In genomic region chr9:58763114-58763513, GRCm38 (mm10) we compare ENCODE assay signal across 38 mouse cellular contexts. TPM values are rescaled to one million over a fixed set of nuclear protein-coding genes. Genes with fewer than 3 reads are reported as not detected.
"Had no signal": no experiment of that assay in that cellular context is flagged by ENCODE, and none has a peak within 500 bp of the region (broad histone marks: within the 10 kb centered on the region; RNA-seq: fewer than 3 reads in every experiment).

No protein-coding gene starts in this region.

- H3K9ac ChIP-seq: heart, embryonic 12.5 days; heart, embryonic 13.5 days; heart, embryonic 15.5 days; hindbrain, embryonic 12.5 days; hindbrain, embryonic 13.5 days; hindbrain, embryonic 14.5 days; hindbrain, embryonic 15.5 days; intestine, embryonic 15.5 days; kidney, embryonic 15.5 days had no signal

- ATAC-seq: hindbrain, embryonic 16.5 days; hindbrain, postnatal 0 days; inflammation-experienced regulatory T-cells, adult 6 months; intestine, embryonic 15.5 days; intestine, embryonic 16.5 days; intestine, postnatal 0 days had no signal

- H3K36me3 ChIP-seq: heart, embryonic 12.5 days; heart, embryonic 13.5 days; heart, embryonic 15.5 days; hindbrain, embryonic 10.5 days; hindbrain, embryonic 12.5 days; hindbrain, embryonic 13.5 days; hindbrain, embryonic 15.5 days; intestine, embryonic 15.5 days; kidney, embryonic 15.5 days had no signal

- H3K9me3 ChIP-seq: heart, embryonic 13.5 days; heart, embryonic 15.5 days; hindbrain, embryonic 12.5 days; hindbrain, embryonic 13.5 days; hindbrain, embryonic 15.5 days; intestine, embryonic 15.5 days; kidney, embryonic 15.5 days had no signal

- H3K27me3 ChIP-seq: heart, embryonic 12.5 days; heart, embryonic 13.5 days; heart, embryonic 15.5 days; hindbrain, embryonic 12.5 days; hindbrain, embryonic 13.5 days; hindbrain, embryonic 15.5 days; intestine, embryonic 15.5 days; kidney, embryonic 15.5 days had no signal

- H3K4me2 ChIP-seq: heart, embryonic 12.5 days; heart, embryonic 13.5 days; heart, embryonic 15.5 days; hindbrain, embryonic 12.5 days; hindbrain, embryonic 13.5 days; hindbrain, embryonic 14.5 days; hindbrain, embryonic 15.5 days; intestine, embryonic 15.5 days; kidney, embryonic 15.5 days had no signal

- DNase-seq: heart, postnatal 10 days; heart, postnatal 14 days; heart, postnatal 36 days; heart, postnatal 4 days; kidney, adult 11 months; kidney, adult 18-20 months; kidney, adult 2 months; kidney, adult 8-10 months; kidney, adult 9 months; kidney, postnatal 10 days; kidney, postnatal 14 days; kidney, postnatal 25 days; kidney, postnatal 36 days; kidney, postnatal 4 days; layer of hippocampus, adult 9-11 months; layer of hippocampus, postnatal 36 days had no signal

- H3K4me1 ChIP-seq: hindbrain, embryonic 12.5 days; hindbrain, embryonic 15.5 days; intestine, embryonic 15.5 days; kidney, embryonic 15.5 days had no signal

- H3K27ac ChIP-seq: heart, embryonic 13.5 days; heart, embryonic 15.5 days; hindbrain, embryonic 10.5 days; hindbrain, embryonic 12.5 days; hindbrain, embryonic 13.5 days; hindbrain, embryonic 14.5 days; hindbrain, embryonic 15.5 days; hindbrain, postnatal 0 days; intestine, embryonic 15.5 days; kidney, embryonic 15.5 days; kidney, postnatal 0 days; layer of hippocampus, adult 2 months; left cerebral cortex, adult 2 months had no signal

- H3K4me3 ChIP-seq: heart, embryonic 12.5 days; heart, embryonic 13.5 days; heart, embryonic 15.5 days; hindbrain, embryonic 10.5 days; hindbrain, embryonic 12.5 days; hindbrain, embryonic 13.5 days; hindbrain, embryonic 15.5 days; intestine, embryonic 15.5 days; kidney, embryonic 15.5 days; layer of hippocampus, adult 2 months; left cerebral cortex, adult 2 months had no signal

RNA-seq across cellular contexts. Expression of gene Rec114, which starts 19.4 kb away (rescaled TPM):
- total RNA-seq: layer of hippocampus, adult 18-20 months; layer of hippocampus, postnatal 36 days; left cerebral cortex, adult 18-20 months; left cerebral cortex, adult 8-10 months had no signal
- polyA plus RNA-seq: large intestine, adult 2 months had no signal
